Mouse (Mus musculus) kidney, embryonic 14.5 days (tissue): ENCODE results near the gene Spg7. TPM values are rescaled to one million over a fixed set of nuclear protein-coding genes. Genes with fewer than 3 reads are reported as not detected.
A peak's percentile ranks its signal among the peaks of the same experiment; 100 is the strongest.

ENCODE experiments used
- ATAC-seq: fragments of 200-750 bp; cut with Nextera tagmentation; 2 replicates; pipeline ENCODE4 v1.8.0; 2017; ENCODE audit warnings: moderate number of reproducible peaks, mild to moderate bottlenecking, moderate TSS enrichment, moderate library complexity; ENCODE audit not compliant: low FRiP score, low TSS enrichment
- H3K27ac ChIP-seq: fragments of 300-500 bp; sonication (generic); 2 replicates; pipeline ENCODE4 v1.5.1; 2014; ENCODE audit warnings: low read depth, mild to moderate bottlenecking, low read length, moderate library complexity, mixed read lengths
- H3K27me3 ChIP-seq: fragments of 300-500 bp; sonication (generic); 2 replicates; pipeline ENCODE4 v1.6.1; 2014; ENCODE audit warnings: mild to moderate bottlenecking, low read length; ENCODE audit not compliant: control insufficient read depth, insufficient read depth
- H3K36me3 ChIP-seq: fragments of 300-500 bp; sonication (generic); 2 replicates; pipeline ENCODE4 v1.6.1; 2014; ENCODE audit warnings: low read length, mixed read lengths; ENCODE audit not compliant: control insufficient read depth, insufficient read depth
- H3K4me1 ChIP-seq: fragments of 300-500 bp; sonication (generic); 2 replicates; pipeline ENCODE4 v1.6.1; 2014; ENCODE audit warnings: low read length, mixed read lengths; ENCODE audit not compliant: control insufficient read depth, insufficient read depth
- H3K4me2 ChIP-seq: fragments of 300-500 bp; sonication (generic); replicated peaks from 2 replicates; pipeline ENCODE4 v1.6.1; 2014; ENCODE audit warnings: low read depth, mild to moderate bottlenecking, low read length
- H3K4me3 ChIP-seq: fragments of 300-500 bp; sonication (generic); 2 replicates; pipeline ENCODE4 v1.5.1; 2014; ENCODE audit warnings: mild to moderate bottlenecking, low read length
- H3K9ac ChIP-seq: fragments of 300-500 bp; sonication (generic); 2 replicates; pipeline ENCODE4 v1.6.1; 2014; ENCODE audit warnings: low read depth, mild to moderate bottlenecking, low read length, moderate library complexity
- H3K9me3 ChIP-seq: fragments of 300-500 bp; sonication (generic); 2 replicates; pipeline ENCODE4 v1.6.1; 2016; ENCODE audit warnings: low read length; ENCODE audit not compliant: control insufficient read depth
- WGBS: fragments of 180-500 bp; shearing (Covaris S2); extraction: QIAGEN DNeasy Blood & Tissue Kit; methylation state at CpG from one replicate; pipeline ENCODE4 v1.1.7; 2014; 5-methylcytosine and 5-hydroxymethylcytosine counted together
- polyA plus RNA-seq: library from polyadenylated mRNA; unstranded; fragments of >200 nt; fragmentation: Nextera tagmentation; extraction: Ambion mirVana; gene quantifications from 2 replicates; pipeline ENCODE4 v1.2.1, GENCODE M21; 2014

Gene Spg7
- polyA plus RNA-seq, 1 experiment from 2014 or later: 51.2 TPM

DNA sequence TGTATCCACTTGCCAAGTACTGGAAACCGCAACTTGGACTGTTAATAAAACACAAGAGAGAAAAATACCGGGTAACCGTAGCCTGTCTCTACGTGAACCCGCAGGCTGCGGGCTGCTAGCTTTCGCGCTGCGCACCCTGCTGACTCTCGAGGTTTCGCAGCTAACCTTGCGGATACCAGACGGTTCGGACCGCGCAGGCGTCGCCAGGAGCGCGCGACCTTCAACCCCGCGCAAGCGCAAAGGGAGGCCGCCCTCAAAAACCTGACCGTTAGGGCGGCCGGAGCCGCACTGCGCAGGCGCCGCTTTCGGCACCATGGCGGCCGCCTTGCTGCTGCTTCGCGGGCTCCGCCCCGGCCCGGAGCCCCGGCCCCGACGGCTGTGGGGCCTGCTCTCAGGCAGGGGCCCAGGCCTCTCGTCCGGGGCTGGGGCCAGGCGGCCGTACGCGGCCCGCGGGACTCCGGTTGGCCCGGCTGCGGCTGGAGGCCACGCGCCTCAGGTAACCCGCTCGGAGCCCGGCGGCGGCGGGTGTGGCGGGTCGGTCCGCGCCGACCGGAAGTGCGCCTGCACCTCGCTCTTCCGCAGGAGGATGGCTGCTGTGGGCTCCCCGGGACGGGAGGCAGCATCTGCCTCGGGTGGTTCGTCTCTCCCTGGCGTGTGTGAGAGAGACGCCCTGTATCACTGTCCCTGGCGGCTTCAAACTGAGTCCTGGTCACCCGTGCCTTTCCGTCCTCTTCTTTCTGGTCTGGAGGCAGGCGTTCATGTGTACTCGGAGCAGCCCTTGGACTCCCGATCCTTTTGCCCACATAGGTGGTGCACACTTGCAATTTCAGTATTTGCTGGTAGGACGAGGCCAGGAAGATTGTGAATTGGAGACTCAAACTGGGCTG lies 2.7 kb downstream of the Spg7 start:
- peak; percentile 98 for ATAC-seq
- Histone ChIP-seq H3K9ac (peak overlapping the region; percentile 97), H3K27me3 (no peaks in the 10 kb centered on the region), H3K4me1 (peaks cover 16% of the 10 kb centered on the region), H3K4me2 (peak overlapping the region; percentile 67), H3K4me3 (peak overlapping the region; percentile 96), H3K9me3 (no peaks in the 10 kb centered on the region), H3K36me3 (peaks cover 13% of the 10 kb centered on the region; the same call in 1 of the 2 replicates), H3K27ac (peak overlapping the region; percentile 89)
- under 1% methylated on average over 84 of the region's 84 CpGs for WGBS

DNA sequence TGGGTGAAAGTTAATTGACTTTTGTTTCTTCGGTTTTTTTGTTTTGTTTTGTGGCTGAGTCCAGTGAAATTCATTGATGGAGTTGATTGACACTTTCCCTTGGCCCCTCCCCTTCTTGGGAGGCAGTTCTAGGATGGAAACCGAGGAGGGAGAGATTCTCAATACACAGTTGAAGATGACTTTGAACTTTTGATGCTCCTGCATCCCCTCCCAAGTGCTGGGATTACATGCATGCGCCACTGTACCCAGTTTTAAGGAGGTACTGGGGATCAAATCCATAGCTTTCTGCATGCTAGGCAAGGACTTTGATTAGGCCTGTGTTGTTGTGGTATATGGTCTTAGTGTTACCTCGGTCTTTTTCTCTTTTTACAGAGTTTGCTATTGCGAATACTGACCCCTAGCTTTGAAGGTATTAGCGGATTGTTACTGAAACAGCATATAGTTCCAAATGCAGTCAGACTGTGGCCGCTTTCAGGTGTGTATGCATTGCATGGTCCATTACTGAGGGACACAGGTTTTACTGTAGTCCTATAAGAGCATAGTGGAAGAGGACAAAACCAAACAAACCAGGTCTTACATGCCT lies 3.5 kb downstream of the Spg7 start:
- Histone ChIP-seq H3K27me3 (no peaks in the 10 kb centered on the region), H3K4me2 (peak overlapping the region; percentile 67), H3K4me1 (peaks cover 16% of the 10 kb centered on the region), H3K36me3 (peaks cover 17% of the 10 kb centered on the region; the same call in 1 of the 2 replicates), H3K27ac (peak overlapping the region; percentile 89), H3K9ac (peak overlapping the region; percentile 97), H3K9me3 (no peaks in the 10 kb centered on the region), H3K4me3 (peak overlapping the region; percentile 96)
- no peak for ATAC-seq
- 31% methylated on average over 7 of the region's 7 CpGs for WGBS

DNA sequence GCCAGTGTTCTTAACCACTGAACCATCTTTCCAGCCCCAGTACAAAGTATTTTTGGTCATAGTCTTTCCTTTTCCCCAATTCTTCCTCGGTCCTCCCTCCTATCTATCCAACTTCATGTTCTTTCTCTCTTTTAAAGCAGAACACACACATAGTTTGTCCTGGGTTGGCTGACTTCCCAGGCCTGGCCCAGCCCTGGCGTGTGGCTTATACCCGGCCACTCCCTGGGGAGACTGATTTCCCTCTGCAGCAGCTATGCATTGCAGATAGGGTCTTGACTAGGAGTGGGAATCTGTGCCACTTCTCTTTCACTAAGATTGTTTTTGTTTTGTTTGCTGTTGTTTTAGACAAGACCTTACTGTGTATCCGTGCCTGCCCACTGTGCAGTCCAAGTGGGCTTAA lies 8.4 kb downstream of the Spg7 start:
- whole genome bisulfite sequencing: 85% methylated on average over 4 of the region's 4 CpGs
- Histone ChIP-seq H3K4me3 (no peak overlapping the region), H3K4me1 (peaks cover 7% of the 10 kb centered on the region), H3K27ac (no peak overlapping the region), H3K9ac (no peak overlapping the region), H3K4me2 (no peak overlapping the region), H3K27me3 (no peaks in the 10 kb centered on the region), H3K9me3 (no peaks in the 10 kb centered on the region), H3K36me3 (peaks cover 48% of the 10 kb centered on the region)
- no peak for ATAC-seq

DNA sequence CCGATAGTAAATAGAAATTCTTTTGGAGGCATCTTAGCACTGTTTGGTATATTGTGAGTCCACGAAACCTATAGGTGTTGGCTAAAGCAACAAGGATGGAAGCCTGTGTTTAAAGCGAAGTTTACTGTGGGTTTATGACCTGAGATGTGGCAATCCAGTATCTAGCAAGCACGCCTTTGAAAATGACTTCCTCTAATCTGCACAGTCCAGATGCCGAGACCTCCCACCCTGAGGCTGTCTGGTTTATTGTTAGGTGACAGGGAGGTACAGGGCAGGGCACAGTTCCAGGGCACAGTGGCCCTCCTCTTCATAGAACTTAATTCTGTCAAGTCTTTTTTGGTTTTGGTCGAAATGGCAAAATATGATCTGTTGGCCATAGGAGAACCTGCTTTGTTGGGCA lies 14.5 kb downstream of the Spg7 start:
- no peak overlapping the region for H3K4me3 ChIP-seq
- H3K4me1 ChIP-seq: no peaks in the 10 kb centered on the region
- no peak overlapping the region for H3K9ac ChIP-seq
- H3K9me3 ChIP-seq: no peaks in the 10 kb centered on the region
- ATAC-seq: no peak
- peaks cover 81% of the 10 kb centered on the region for H3K36me3 ChIP-seq
- no peaks in the 10 kb centered on the region for H3K27me3 ChIP-seq
- H3K4me2 ChIP-seq: no peak overlapping the region
- WGBS: 83% methylated on average over 6 of the region's 6 CpGs
- no peak overlapping the region for H3K27ac ChIP-seq

DNA sequence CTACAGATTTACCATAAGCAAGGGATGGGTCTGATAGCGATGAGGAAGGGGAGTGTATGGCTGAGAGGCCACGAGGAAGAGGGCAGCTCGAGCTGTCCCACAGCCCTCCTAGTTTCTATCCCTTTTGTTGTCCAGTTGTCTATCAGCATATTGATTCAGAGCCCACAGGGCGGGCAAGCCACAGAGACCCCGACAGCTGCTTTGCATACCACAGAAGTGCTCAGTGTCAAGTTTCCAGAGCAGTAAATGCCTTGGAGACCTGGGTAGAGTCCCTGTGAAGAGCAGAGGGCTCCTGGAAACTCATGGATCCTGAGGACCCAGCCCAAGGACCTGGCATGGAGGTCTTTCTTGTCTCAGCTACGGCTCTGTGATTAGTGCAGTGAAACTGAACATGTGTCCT lies 20.3 kb downstream of the Spg7 start:
- no peaks in the 10 kb centered on the region for H3K9me3 ChIP-seq
- H3K4me1 ChIP-seq: no peaks in the 10 kb centered on the region
- ATAC-seq: no peak
- H3K27ac ChIP-seq: no peak overlapping the region
- H3K27me3 ChIP-seq: no peaks in the 10 kb centered on the region
- no peak overlapping the region for H3K4me3 ChIP-seq
- WGBS: 82% methylated on average over 6 of the region's 6 CpGs
- peaks cover 86% of the 10 kb centered on the region for H3K36me3 ChIP-seq
- no peak overlapping the region for H3K4me2 ChIP-seq
- H3K9ac ChIP-seq: no peak overlapping the region

DNA sequence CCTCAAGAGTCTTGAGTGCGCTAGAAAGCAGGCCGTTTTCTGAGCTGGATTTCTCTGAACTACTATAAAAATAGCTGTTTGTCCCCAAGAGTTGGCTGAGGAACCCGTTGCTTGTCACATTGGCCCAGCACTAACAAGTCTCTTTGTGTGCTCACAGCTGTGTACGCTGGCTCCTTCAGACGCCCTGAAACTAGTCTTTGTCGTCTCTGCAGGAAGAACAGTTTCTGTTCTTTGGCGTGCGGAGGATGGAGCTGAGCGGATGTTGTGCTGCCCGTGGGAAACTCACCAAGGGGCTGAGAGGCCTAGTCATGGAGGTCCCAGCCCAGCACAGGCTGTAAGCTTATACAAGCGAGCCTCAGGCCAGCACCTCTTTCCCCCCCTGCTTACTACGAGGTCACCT lies 20.9 kb downstream of the Spg7 start:
- Histone ChIP-seq H3K9me3 (no peaks in the 10 kb centered on the region), H3K36me3 (peaks cover 86% of the 10 kb centered on the region), H3K27me3 (no peaks in the 10 kb centered on the region), H3K4me1 (no peaks in the 10 kb centered on the region), H3K27ac (no peak overlapping the region), H3K4me2 (no peak overlapping the region), H3K9ac (no peak overlapping the region), H3K4me3 (no peak overlapping the region)
- WGBS: 94% methylated on average over 12 of the region's 12 CpGs
- no peak for ATAC-seq

DNA sequence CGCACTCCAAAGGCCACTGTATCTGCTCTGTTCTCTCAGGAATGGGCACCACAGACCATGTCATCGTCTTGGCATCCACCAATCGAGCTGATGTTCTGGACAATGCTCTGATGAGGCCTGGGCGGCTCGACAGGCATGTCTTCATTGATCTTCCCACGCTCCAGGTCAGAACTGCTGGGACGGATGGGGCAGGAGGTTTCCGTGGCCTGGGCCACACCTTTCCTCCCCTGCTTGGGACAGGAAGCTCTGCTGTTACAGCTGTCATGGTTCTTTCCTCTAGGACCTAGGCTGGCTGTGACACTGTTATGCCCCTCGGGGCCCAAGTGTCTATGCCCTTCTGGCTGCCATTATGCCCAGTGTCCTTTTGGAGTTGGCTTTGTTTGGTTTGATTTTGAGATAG lies 24.5 kb downstream of the Spg7 start:
- 85% methylated on average over 9 of the region's 9 CpGs for WGBS
- Histone ChIP-seq H3K9ac (no peak overlapping the region), H3K27ac (no peak overlapping the region), H3K27me3 (no peaks in the 10 kb centered on the region), H3K9me3 (no peaks in the 10 kb centered on the region), H3K4me3 (no peak overlapping the region), H3K4me1 (no peaks in the 10 kb centered on the region), H3K4me2 (no peak overlapping the region), H3K36me3 (peaks cover 90% of the 10 kb centered on the region)
- no peak for ATAC-seq

DNA sequence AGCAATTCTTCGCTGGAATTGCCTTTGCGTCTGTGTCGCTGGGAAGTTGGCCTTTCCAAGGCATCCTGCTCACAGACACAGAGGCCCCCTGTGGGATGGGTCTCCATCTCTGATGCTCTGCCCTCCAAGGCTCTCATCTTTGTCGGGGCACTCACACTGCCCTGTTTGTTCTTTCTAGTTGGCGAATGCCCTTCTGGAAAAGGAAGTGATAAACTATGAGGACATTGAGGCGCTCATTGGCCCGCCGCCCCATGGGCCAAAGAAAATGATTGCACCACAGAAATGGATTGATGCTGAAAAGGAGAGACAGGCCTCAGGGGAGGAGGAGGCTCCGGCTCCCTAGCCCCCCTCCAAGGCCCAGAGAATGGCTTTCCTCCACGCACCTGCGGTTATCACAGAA lies 34.5 kb downstream of the Spg7 start:
- Histone ChIP-seq H3K4me3 (no peak overlapping the region), H3K27ac (0 out of 2 replicates have a peak overlapping the region, but pooled peaks have one; percentile 3), H3K36me3 (peaks cover 48% of the 10 kb centered on the region), H3K9me3 (no peaks in the 10 kb centered on the region), H3K9ac (no peak overlapping the region), H3K27me3 (no peaks in the 10 kb centered on the region), H3K4me1 (peaks cover 5% of the 10 kb centered on the region; the same call in 1 of the 2 replicates), H3K4me2 (no peak overlapping the region)
- no peak for ATAC-seq
- WGBS: 88% methylated on average over 11 of the region's 11 CpGs
